In the genomic region with DNA sequence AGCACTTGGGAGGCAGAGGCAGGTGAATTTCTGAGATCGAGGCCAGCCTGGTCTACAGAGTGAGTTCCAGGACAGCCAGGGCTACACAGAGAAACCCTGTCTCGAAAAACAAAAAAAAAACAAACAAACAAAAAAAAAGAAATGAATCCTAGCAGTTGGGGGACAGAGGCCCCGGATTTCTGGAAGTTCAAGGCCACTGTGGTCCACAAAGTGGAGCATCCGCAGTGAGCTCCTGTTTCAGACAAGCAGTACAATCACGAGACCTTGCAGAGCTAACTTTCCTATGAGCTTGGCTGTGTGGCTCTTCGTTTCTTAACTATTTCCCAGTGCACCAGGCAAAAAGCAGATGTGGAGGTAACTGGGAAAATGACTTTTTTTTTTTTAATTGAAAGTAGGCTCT, we compare ENCODE assay signal across 10 mouse cellular contexts. TPM values are rescaled to one million over a fixed set of nuclear protein-coding genes. Genes with fewer than 3 reads are reported as not detected.
DNase-seq lines count a peak whose midpoint lies in the region; ATAC-seq and TF ChIP-seq lines count a peak whose summit lies in the region.
"Not testable (repeated sequence)": the region's sequence is repeated elsewhere in the genome, so short reads cannot be mapped to it uniquely, and the experiment has no call there.
"Had no signal": no experiment of that assay in that cellular context is flagged by ENCODE, and none has a peak within 500 bp of the region (broad histone marks: within the 10 kb centered on the region; RNA-seq: fewer than 3 reads in every experiment).

No protein-coding gene starts in this region.

- WGBS in embryonic facial prominence, embryonic 14.5 days = 84% methylated on average over 6 of the region's 6 CpGs
- 80% methylated on average over 6 of the region's 6 CpGs for WGBS in heart, embryonic 10.5 days
- WGBS in hindbrain, embryonic 16.5 days = 85% methylated on average over 6 of the region's 6 CpGs
- WGBS in limb, embryonic 10.5 days = 90% methylated on average over 6 of the region's 6 CpGs
- 67% methylated on average over 6 of the region's 6 CpGs for WGBS in lung, adult 2 months
- WGBS in midbrain, postnatal 0 days = 88% methylated on average over 6 of the region's 6 CpGs

- ATAC-seq in embryonic facial prominence, embryonic 14.5 days (ENCODE audit: low read depth); hindbrain, embryonic 16.5 days; midbrain, postnatal 0 days (ENCODE audit: low FRiP score): not testable (repeated sequence)

- peak overlapping the region; percentile 97 for H3K4me2 ChIP-seq in embryonic facial prominence, embryonic 14.5 days (ENCODE audit: low read depth, low read length)
- peak overlapping the region; percentile 54 for H3K4me2 ChIP-seq in hindbrain, embryonic 16.5 days (ENCODE audit: low read length)
- H3K4me2 ChIP-seq in midbrain, postnatal 0 days (ENCODE audit: low read depth, low read length, poor library complexity, severe bottlenecking) = peak overlapping the region; percentile 96; the same call in 1 of the 2 replicates

- not testable (repeated sequence) for TF ChIP-seq POLR2A in lung, adult 2 months (IDR thresholded peaks at IDR 0.05; ENCODE audit: borderline replicate concordance, extremely low read depth, low read depth, low read length); testis, adult 2 months (IDR thresholded peaks at IDR 0.05; ENCODE audit: control insufficient read depth, low read depth, low read length)

- peak; percentile 58 for DNase-seq in ES-CJ7 (ENCODE audit: low read depth, low spot score)
- DNase-seq in embryonic facial prominence, embryonic 14.5 days (ENCODE audit: low spot score); heart, embryonic 10.5 days (ENCODE audit: low spot score); limb, embryonic 10.5 days (ENCODE audit: low spot score); lung, adult 2 months; midbrain, postnatal 0 days (ENCODE audit: low spot score): not testable (repeated sequence)

- H3K4me3 ChIP-seq in embryonic facial prominence, embryonic 14.5 days (ENCODE audit: low read depth, low read length) = peak overlapping the region; percentile 97
- H3K4me3 ChIP-seq in heart, embryonic 10.5 days = peak overlapping the region; percentile 78
- H3K4me3 ChIP-seq in hindbrain, embryonic 16.5 days (ENCODE audit: low read length) = peak overlapping the region; percentile 97
- peak overlapping the region; percentile 98 for H3K4me3 ChIP-seq in limb, embryonic 10.5 days
- peak overlapping the region; percentile 98 for H3K4me3 ChIP-seq in lung, adult 2 months (replicated peaks; ENCODE audit: extremely low read depth, low read depth, low read length)
- peak overlapping the region; percentile 69; the same call in 1 of the 2 replicates for H3K4me3 ChIP-seq in midbrain, postnatal 0 days (ENCODE audit: low read depth, low read length)
- peak overlapping the region; percentile 96 for H3K4me3 ChIP-seq in testis, adult 2 months (ENCODE audit: control insufficient read depth, low read depth, low read length)

- TF ChIP-seq CTCF in lung, adult 2 months (IDR thresholded peaks at IDR 0.05; ENCODE audit: insufficient read depth, low read length); midbrain, postnatal 0 days (IDR thresholded peaks at IDR 0.05); testis, adult 2 months (IDR thresholded peaks at IDR 0.05; ENCODE audit: control insufficient read depth, insufficient read depth, insufficient replicate concordance, low read depth, low read length): not testable (repeated sequence)

- H3K9me3 ChIP-seq in embryonic facial prominence, embryonic 14.5 days (ENCODE audit: control insufficient read depth, low read length); heart, embryonic 10.5 days; hindbrain, embryonic 16.5 days (ENCODE audit: control insufficient read depth, low read length); limb, embryonic 10.5 days (replicated peaks); midbrain, postnatal 0 days (ENCODE audit: low read length): not testable (repeated sequence)

- peaks cover 42% of the 10 kb centered on the region for H3K36me3 ChIP-seq in embryonic facial prominence, embryonic 14.5 days (ENCODE audit: control insufficient read depth, insufficient read depth, low read length)
- H3K36me3 ChIP-seq in heart, embryonic 10.5 days = peaks cover 64% of the 10 kb centered on the region
- H3K36me3 ChIP-seq in hindbrain, embryonic 16.5 days (ENCODE audit: control insufficient read depth, insufficient read depth, low read length) = peaks cover 15% of the 10 kb centered on the region
- peaks cover 62% of the 10 kb centered on the region for H3K36me3 ChIP-seq in limb, embryonic 10.5 days
- H3K36me3 ChIP-seq in midbrain, postnatal 0 days (ENCODE audit: insufficient read depth, low read length); testis, adult 2 months (ENCODE audit: control insufficient read depth, insufficient read depth, low read length): not testable (repeated sequence)

- not testable (repeated sequence) for H3K27me3 ChIP-seq in embryonic facial prominence, embryonic 14.5 days (replicated peaks; ENCODE audit: control insufficient read depth, insufficient read depth, low read length); heart, embryonic 10.5 days (ENCODE audit: insufficient read depth, poor library complexity, severe bottlenecking); hindbrain, embryonic 16.5 days (replicated peaks; ENCODE audit: control insufficient read depth, insufficient read depth, low read length); limb, embryonic 10.5 days (ENCODE audit: low read depth, poor library complexity, severe bottlenecking); midbrain, postnatal 0 days (ENCODE audit: insufficient read depth, low read length); testis, adult 2 months (ENCODE audit: control insufficient read depth, insufficient read depth, low read length)

- not testable (repeated sequence) for H3K27ac ChIP-seq in embryonic facial prominence, embryonic 14.5 days (replicated peaks; ENCODE audit: low read depth, low read length); hindbrain, embryonic 16.5 days (ENCODE audit: low read depth, low read length)
- H3K27ac ChIP-seq in heart, embryonic 10.5 days = peak overlapping the region; percentile 92
- peak overlapping the region; percentile 97 for H3K27ac ChIP-seq in limb, embryonic 10.5 days
- H3K27ac ChIP-seq in midbrain, postnatal 0 days (ENCODE audit: low read depth, low read length) = peak overlapping the region; percentile 93; the same call in 1 of the 2 replicates
- peak overlapping the region; percentile 99 for H3K27ac ChIP-seq in testis, adult 2 months (ENCODE audit: control insufficient read depth, insufficient read depth, low read depth, low read length)

- not testable (repeated sequence) for H3K4me1 ChIP-seq in embryonic facial prominence, embryonic 14.5 days (ENCODE audit: control insufficient read depth, insufficient read depth, low read length); midbrain, postnatal 0 days (ENCODE audit: insufficient read depth, low read length); testis, adult 2 months (ENCODE audit: control insufficient read depth, insufficient read depth, low read length)
- H3K4me1 ChIP-seq in heart, embryonic 10.5 days = peaks cover 20% of the 10 kb centered on the region
- peaks cover 17% of the 10 kb centered on the region for H3K4me1 ChIP-seq in hindbrain, embryonic 16.5 days (ENCODE audit: control insufficient read depth, insufficient read depth, low read depth, low read length)
- H3K4me1 ChIP-seq in limb, embryonic 10.5 days = peaks cover 12% of the 10 kb centered on the region
- peaks cover 11% of the 10 kb centered on the region for H3K4me1 ChIP-seq in lung, adult 2 months (ENCODE audit: control insufficient read depth, insufficient read depth, low read length)

- H3K9ac ChIP-seq in embryonic facial prominence, embryonic 14.5 days (ENCODE audit: low read depth, low read length); hindbrain, embryonic 16.5 days (ENCODE audit: low read depth, low read length); midbrain, postnatal 0 days (replicated peaks; ENCODE audit: low read length, poor library complexity, severe bottlenecking): not testable (repeated sequence)

RNA-seq across cellular contexts. Expression of gene Uba52, which starts 0.6 kb away (rescaled TPM):
- polyA plus RNA-seq in embryonic facial prominence, embryonic 14.5 days (2014; fragmentation: Nextera tagmentation; extraction: Ambion mirVana) = 991 and 1,091 TPM in 2 replicates
- 751 and 801 TPM in 2 replicates for polyA plus RNA-seq in heart, embryonic 10.5 days (2016; fragmentation: Nextera tagmentation; extraction: Ambion mirVana)
- polyA plus RNA-seq in hindbrain, embryonic 16.5 days (2015; fragmentation: Nextera tagmentation; extraction: Ambion mirVana) = 576 and 598 TPM in 2 replicates
- polyA plus RNA-seq in limb, embryonic 10.5 days (2016; fragmentation: Nextera tagmentation; extraction: Ambion mirVana) = 877 and 996 TPM in 2 replicates
- 370 and 371 TPM in 2 replicates for polyA plus RNA-seq in lung, adult 2 months (2012; rRNA removed)
- total RNA-seq in midbrain, postnatal 0 days (2014; rRNA removed) = 357 and 402 TPM in 2 replicates
- 721 and 736 TPM in 2 replicates for polyA plus RNA-seq in midbrain, postnatal 0 days (2015; fragmentation: Nextera tagmentation; extraction: Ambion mirVana)
- polyA plus RNA-seq in testis, adult 2 months (2012; rRNA removed) = 768 and 853 TPM in 2 replicates

RNA-seq across cellular contexts. Expression of gene Rex1bd, which starts 4.6 kb away (rescaled TPM):
- 144 and 148 TPM in 2 replicates for polyA plus RNA-seq in embryonic facial prominence, embryonic 14.5 days (2014; fragmentation: Nextera tagmentation; extraction: Ambion mirVana)
- 127 and 128 TPM in 2 replicates for polyA plus RNA-seq in heart, embryonic 10.5 days (2016; fragmentation: Nextera tagmentation; extraction: Ambion mirVana)
- polyA plus RNA-seq in hindbrain, embryonic 16.5 days (2015; fragmentation: Nextera tagmentation; extraction: Ambion mirVana) = 173 and 192 TPM in 2 replicates
- 126 and 143 TPM in 2 replicates for polyA plus RNA-seq in limb, embryonic 10.5 days (2016; fragmentation: Nextera tagmentation; extraction: Ambion mirVana)
- 145 and 178 TPM in 2 replicates for polyA plus RNA-seq in lung, adult 2 months (2012; rRNA removed)
- 118 and 121 TPM in 2 replicates for total RNA-seq in midbrain, postnatal 0 days (2014; rRNA removed)
- polyA plus RNA-seq in midbrain, postnatal 0 days (2015; fragmentation: Nextera tagmentation; extraction: Ambion mirVana) = 198 and 212 TPM in 2 replicates
- 23.9 and 26.9 TPM in 2 replicates for polyA plus RNA-seq in testis, adult 2 months (2012; rRNA removed)

RNA-seq across cellular contexts. Expression of gene Fkbp8, which starts 16.4 kb away (rescaled TPM):
- 202 and 234 TPM in 2 replicates for polyA plus RNA-seq in embryonic facial prominence, embryonic 14.5 days (2014; fragmentation: Nextera tagmentation; extraction: Ambion mirVana)
- 295 and 310 TPM in 2 replicates for polyA plus RNA-seq in heart, embryonic 10.5 days (2016; fragmentation: Nextera tagmentation; extraction: Ambion mirVana)
- 429 and 441 TPM in 2 replicates for polyA plus RNA-seq in hindbrain, embryonic 16.5 days (2015; fragmentation: Nextera tagmentation; extraction: Ambion mirVana)
- 297 and 310 TPM in 2 replicates for polyA plus RNA-seq in limb, embryonic 10.5 days (2016; fragmentation: Nextera tagmentation; extraction: Ambion mirVana)
- polyA plus RNA-seq in lung, adult 2 months (2012; rRNA removed) = 361 and 369 TPM in 2 replicates
- total RNA-seq in midbrain, postnatal 0 days (2014; rRNA removed) = 490 and 533 TPM in 2 replicates
- polyA plus RNA-seq in midbrain, postnatal 0 days (2015; fragmentation: Nextera tagmentation; extraction: Ambion mirVana) = 351 and 386 TPM in 2 replicates
- polyA plus RNA-seq in testis, adult 2 months (2012; rRNA removed) = 179 and 198 TPM in 2 replicates

RNA-seq across cellular contexts. Expression of gene Kxd1, which starts 16.6 kb away (rescaled TPM):
- polyA plus RNA-seq in embryonic facial prominence, embryonic 14.5 days (2014; fragmentation: Nextera tagmentation; extraction: Ambion mirVana) = 51.0 and 59.8 TPM in 2 replicates
- polyA plus RNA-seq in heart, embryonic 10.5 days (2016; fragmentation: Nextera tagmentation; extraction: Ambion mirVana) = 67.0 and 68.3 TPM in 2 replicates
- polyA plus RNA-seq in hindbrain, embryonic 16.5 days (2015; fragmentation: Nextera tagmentation; extraction: Ambion mirVana) = 45.2 and 45.4 TPM in 2 replicates
- polyA plus RNA-seq in limb, embryonic 10.5 days (2016; fragmentation: Nextera tagmentation; extraction: Ambion mirVana) = 45.4 and 46.6 TPM in 2 replicates
- polyA plus RNA-seq in lung, adult 2 months (2012; rRNA removed) = 48.7 and 54.6 TPM in 2 replicates
- 36.3 and 38.2 TPM in 2 replicates for total RNA-seq in midbrain, postnatal 0 days (2014; rRNA removed)
- polyA plus RNA-seq in midbrain, postnatal 0 days (2015; fragmentation: Nextera tagmentation; extraction: Ambion mirVana) = 53.1 and 55.8 TPM in 2 replicates
- polyA plus RNA-seq in testis, adult 2 months (2012; rRNA removed) = 77.9 and 84.7 TPM in 2 replicates

RNA-seq across cellular contexts. Expression of gene Crlf1, which starts 18.2 kb away (rescaled TPM):
- polyA plus RNA-seq in embryonic facial prominence, embryonic 14.5 days (2014; fragmentation: Nextera tagmentation; extraction: Ambion mirVana) = 67.3 and 68.1 TPM in 2 replicates
- 1.8 and 3.2 TPM in 2 replicates for polyA plus RNA-seq in heart, embryonic 10.5 days (2016; fragmentation: Nextera tagmentation; extraction: Ambion mirVana)
- 9.3 and 15.5 TPM in 2 replicates for polyA plus RNA-seq in hindbrain, embryonic 16.5 days (2015; fragmentation: Nextera tagmentation; extraction: Ambion mirVana)
- polyA plus RNA-seq in limb, embryonic 10.5 days (2016; fragmentation: Nextera tagmentation; extraction: Ambion mirVana) = 79.8 and 126 TPM in 2 replicates
- polyA plus RNA-seq in lung, adult 2 months (2012; rRNA removed) = 27.7 and 34.3 TPM in 2 replicates
- total RNA-seq in midbrain, postnatal 0 days (2014; rRNA removed) = 4.1 and 4.3 TPM in 2 replicates
- 9.4 and 10.9 TPM in 2 replicates for polyA plus RNA-seq in midbrain, postnatal 0 days (2015; fragmentation: Nextera tagmentation; extraction: Ambion mirVana)
- 126 and 137 TPM in 2 replicates for polyA plus RNA-seq in testis, adult 2 months (2012; rRNA removed)
- total RNA-seq: granulocyte monocyte progenitor cell, adult 5-6 weeks had no signal
- polyA plus RNA-seq: activated CD4-positive, CD25-positive, alpha-beta regulatory T cell, adult 4 months had no signal
